Mouse (Mus musculus): ENCODE results near the gene Prdm5.

Prdm5 gene

GRCm38 (mm10) chr6:65935566-65936281, 156.9 kb downstream of the Prdm5 start:
- DNase-seq = no peak

GRCm38 (mm10) chr6:65950492-65950891, 171.7 kb downstream of the Prdm5 start:
- DNase-seq = no peak

- no peak for DNase-seq
These were observed 173.5 kb downstream of the Prdm5 start, which contains the start of gene 4930544G11Rik for GRCm38 (mm10) chr6:65952309-65952708. Gene 4930544G11Rik (plus strand): TSS chr6:65952609.

GRCm38 (mm10) chr6:65969386-65970111, 190.8 kb downstream of the Prdm5 start:
- no peak for DNase-seq

- no peak for DNase-seq
These were observed 191.6 kb downstream of the Prdm5 start for GRCm38 (mm10) chr6:65970410-65970809.
